Mouse (Mus musculus) right cerebral cortex, adult 2 months (tissue): ENCODE results near the gene Hist1h3h.

ENCODE experiments used
- DNase-seq, 2 experiments: peaks; one replicate each; pipeline ENCODE4 v3.0.0; 2021 to 2022; ENCODE audit warnings: low spot score in 2 of 2

Hist1h3h gene

GRCm38 (mm10) chr13:21727948-21728572 lies 10.6 kb downstream of the Hist1h3h start:
- DNase-seq = no peak

- DNase-seq = no peak
Measured at GRCm38 (mm10) chr13:21729544-21729943, 12.1 kb downstream of the Hist1h3h start.

DNA sequence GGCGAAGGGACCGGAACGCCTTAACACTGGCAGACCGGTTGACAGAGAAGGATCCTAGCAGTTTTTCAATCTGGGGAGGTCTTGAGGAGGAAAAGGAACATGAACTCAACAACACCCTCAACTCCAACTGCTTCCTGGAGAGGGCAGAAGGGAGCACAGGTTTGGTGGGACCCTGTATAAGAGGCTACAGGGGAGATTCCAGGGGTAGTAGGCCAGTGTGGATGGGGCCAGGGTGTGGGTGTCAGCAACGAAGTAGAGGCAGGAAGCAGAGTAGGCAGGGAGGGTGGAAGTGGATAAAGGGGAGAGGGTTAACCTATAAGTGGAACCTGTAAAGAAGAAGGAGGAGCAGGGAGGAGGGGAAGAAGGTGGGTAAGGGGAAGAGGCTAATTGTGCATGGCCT lies 16.0 kb downstream of the Hist1h3h start:
- DNase-seq = no peak

- peak; percentile 79 to 82 for DNase-seq
Measured at GRCm38 (mm10) chr13:21734010-21734905, 16.8 kb downstream of the Hist1h3h start.

GRCm38 (mm10) chr13:21734906-21735767 lies 17.7 kb downstream of the Hist1h3h start, which contains the start of gene Hist1h4j:
TSS of gene Hist1h4j (plus strand) at chr13:21735064.
- DNase-seq = peak; percentile 72 to 82

GRCm38 (mm10) chr13:21745006-21745405 lies 27.5 kb downstream of the Hist1h3h start:
- DNase-seq = no peak

- DNase-seq = no peak
Measured at GRCm38 (mm10) chr13:21749387-21750158, 32.1 kb downstream of the Hist1h3h start.

- DNase-seq = peak; percentile 93 to 95
Measured at GRCm38 (mm10) chr13:21750159-21751017, 32.9 kb downstream of the Hist1h3h start, which contains the start of gene Hist1h4k. TSS of gene Hist1h4k (minus strand) at chr13:21750505.

GRCm38 (mm10) chr13:21751417-21751816 lies 34.0 kb downstream of the Hist1h3h start:
- no peak for DNase-seq

DNA sequence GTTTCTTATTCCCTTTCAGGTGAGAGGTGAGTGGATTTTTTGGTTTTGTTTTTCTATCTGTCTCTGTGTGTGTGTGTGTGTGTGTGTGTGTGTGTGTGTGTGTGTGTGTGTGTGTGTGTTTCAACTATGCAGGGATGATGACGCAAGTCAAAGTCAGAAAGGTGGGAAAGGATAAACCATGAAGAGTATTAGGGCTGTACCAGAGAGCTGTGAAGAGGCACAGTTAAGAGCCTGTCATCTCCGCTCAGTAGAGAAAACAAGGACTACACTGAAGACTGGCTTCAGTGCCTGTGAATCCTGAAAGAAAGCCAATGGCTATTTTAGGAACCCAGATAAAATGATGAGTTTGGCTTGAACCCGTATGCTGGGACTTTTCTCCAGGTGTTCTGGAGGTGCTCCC lies 34.4 kb downstream of the Hist1h3h start:
- no peak for DNase-seq

DNA sequence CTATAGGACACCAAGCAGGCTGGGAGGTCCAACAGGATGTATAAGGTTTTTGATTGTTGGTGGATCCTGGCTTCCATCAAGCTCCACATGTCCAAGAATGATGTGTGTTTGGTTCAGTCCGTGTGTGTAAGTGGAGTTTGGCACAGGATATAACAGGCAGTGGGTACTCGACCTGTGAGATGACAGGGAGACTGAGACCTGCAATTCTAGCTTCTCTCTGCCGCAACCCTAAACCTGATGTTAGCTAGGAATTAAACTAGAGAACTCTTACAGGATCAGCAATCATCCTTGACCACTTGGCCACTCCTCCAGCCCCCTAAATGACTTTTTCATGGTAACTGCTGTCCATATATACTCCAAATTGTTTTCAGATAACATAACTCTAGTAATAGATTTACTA lies 34.9 kb downstream of the Hist1h3h start:
- no peak for DNase-seq

GRCm38 (mm10) chr13:21753051-21753523 lies 35.6 kb downstream of the Hist1h3h start:
- no peak for DNase-seq

- DNase-seq = peak; percentile 75 to 78
Measured at GRCm38 (mm10) chr13:21753524-21754285, 36.2 kb downstream of the Hist1h3h start, which contains the start of the genes Hist1h2ak and Hist1h2bn. TSS of gene Hist1h2ak (minus strand) at chr13:21753827. TSS of gene Hist1h2bn (plus strand) at chr13:21754123.

DNA sequence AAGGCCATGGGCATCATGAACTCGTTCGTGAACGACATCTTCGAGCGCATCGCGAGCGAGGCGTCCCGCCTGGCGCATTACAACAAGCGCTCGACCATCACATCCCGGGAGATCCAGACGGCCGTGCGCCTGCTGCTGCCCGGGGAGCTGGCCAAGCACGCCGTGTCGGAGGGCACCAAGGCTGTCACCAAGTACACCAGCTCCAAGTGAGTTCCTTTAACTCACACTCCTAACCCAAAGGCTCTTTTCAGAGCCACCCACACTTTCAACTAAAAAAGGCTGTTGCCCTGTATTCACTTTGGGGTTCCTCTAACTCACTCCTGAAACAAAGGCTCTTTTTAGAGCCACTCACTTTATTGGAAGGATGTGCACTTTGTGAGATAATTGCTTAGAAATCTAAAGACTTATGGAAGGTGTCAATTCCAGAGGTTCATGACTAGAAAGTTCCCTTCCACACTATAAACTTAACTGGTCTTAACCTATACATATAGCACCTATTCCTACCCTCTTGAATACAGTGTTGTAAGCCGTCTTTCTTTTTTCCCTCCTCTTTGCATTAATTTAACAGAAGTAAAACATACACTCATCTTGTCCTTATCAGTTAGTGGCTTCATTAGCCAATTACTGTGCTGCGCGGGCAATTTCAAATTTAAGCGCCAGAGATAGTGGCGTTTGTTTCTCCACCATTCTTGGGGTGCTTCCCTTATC lies 37.0 kb downstream of the Hist1h3h start:
- DNase-seq = peak; percentile 37 to 40

- DNase-seq = no peak
Measured at GRCm38 (mm10) chr13:21755707-21756106, 38.2 kb downstream of the Hist1h3h start.
